Mouse (Mus musculus): Measurements from ENCODE around the gene Spata16. TPM values are rescaled to one million over a fixed set of nuclear protein-coding genes. Genes with fewer than 3 reads are reported as not detected.

Spata16 gene
- polyA plus RNA-seq, 1 experiment from 2014 or later = not detected

GRCm38 (mm10) chr3:26834178-26835050, 197.0 kb downstream of the Spata16 start:
- 64% methylated on average over 21 of the region's 21 CpGs for WGBS
- no peak overlapping the region for H3K9ac ChIP-seq (replicated peaks)
- no peaks in the 10 kb centered on the region for H3K4me1 ChIP-seq (replicated peaks)
- H3K4me3 ChIP-seq (replicated peaks) = no peak overlapping the region
- no peak overlapping the region for H3K27ac ChIP-seq
- H3K36me3 ChIP-seq = no peaks in the 10 kb centered on the region
- H3K4me2 ChIP-seq = no peak overlapping the region
- ATAC-seq (ENCODE audit: insufficient number of reproducible peaks, insufficient read depth, low FRiP score, low TSS enrichment, low read depth) = no peak
- no peaks in the 10 kb centered on the region for H3K9me3 ChIP-seq
- H3K27me3 ChIP-seq = no peaks in the 10 kb centered on the region; the same call in 1 of the 2 replicates

DNA sequence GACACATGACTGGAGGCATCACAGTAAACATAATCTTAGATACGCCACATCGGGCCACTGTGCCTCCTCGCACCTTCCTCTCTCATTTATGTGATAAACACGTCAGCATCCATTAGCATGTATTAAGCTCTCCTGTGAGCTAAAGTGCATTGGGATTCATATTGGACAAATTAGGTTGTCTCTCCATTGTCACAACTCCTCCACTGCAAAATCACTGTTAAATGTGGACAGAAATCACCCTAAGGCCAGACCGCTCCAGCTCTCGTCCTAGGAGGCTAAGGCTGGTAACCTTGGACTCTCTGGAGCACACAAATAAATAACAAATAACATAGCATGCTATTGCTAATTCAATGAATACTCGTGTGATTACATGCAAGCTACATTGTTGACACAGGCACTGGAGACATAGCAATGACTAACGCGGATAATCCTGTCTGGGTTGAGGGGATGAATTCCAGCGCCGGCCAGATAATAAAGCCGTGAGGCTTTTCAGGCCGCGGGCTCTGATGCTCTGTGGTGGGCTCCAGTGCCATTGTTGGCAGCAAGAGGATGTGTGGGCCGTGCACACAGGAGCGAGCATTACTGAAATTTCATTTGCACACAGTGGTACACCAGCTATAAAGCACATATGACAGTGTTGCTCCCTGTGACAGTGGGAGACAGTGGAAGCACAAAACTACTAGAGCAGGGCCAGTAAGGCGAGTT, 197.8 kb downstream of the Spata16 start:
- H3K4me1 ChIP-seq (replicated peaks) = no peaks in the 10 kb centered on the region
- no peak overlapping the region for H3K4me2 ChIP-seq
- 92% methylated on average over 17 of the region's 17 CpGs for WGBS
- H3K36me3 ChIP-seq = no peaks in the 10 kb centered on the region
- no peak overlapping the region for H3K4me3 ChIP-seq (replicated peaks)
- no peak for ATAC-seq (ENCODE audit: insufficient number of reproducible peaks, insufficient read depth, low FRiP score, low TSS enrichment, low read depth)
- H3K9me3 ChIP-seq = no peaks in the 10 kb centered on the region
- no peak overlapping the region for H3K9ac ChIP-seq (replicated peaks)
- H3K27me3 ChIP-seq = no peaks in the 10 kb centered on the region; the same call in 1 of the 2 replicates
- no peak overlapping the region for H3K27ac ChIP-seq

DNA sequence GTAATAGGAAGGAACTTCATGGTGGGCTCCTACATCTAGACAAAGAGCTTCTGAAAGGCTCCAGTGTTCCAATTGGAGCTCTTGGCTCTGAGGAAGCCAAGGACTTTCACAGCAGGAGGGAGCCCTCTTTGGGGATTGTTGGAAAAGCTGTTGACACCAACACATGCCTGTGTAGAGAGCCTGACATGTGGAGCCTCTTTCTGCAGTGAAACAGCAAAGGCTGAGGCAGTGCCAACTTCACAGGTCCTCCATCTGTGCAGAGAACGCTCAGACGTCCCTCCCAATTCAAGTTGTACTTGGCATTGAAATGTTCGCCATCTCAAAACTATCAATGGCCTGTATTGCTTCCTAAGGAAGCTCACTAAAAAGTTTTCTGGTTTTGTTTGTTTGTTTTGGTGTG, 207.6 kb downstream of the Spata16 start:
- H3K9me3 ChIP-seq = 0 out of 2 replicates have a peak, but pooled peaks cover 5% of the 10 kb centered on the region
- no peak for ATAC-seq (ENCODE audit: insufficient number of reproducible peaks, insufficient read depth, low FRiP score, low TSS enrichment, low read depth)
- H3K4me1 ChIP-seq (replicated peaks) = no peaks in the 10 kb centered on the region
- 94% methylated on average over 3 of the region's 3 CpGs for WGBS
- H3K27me3 ChIP-seq = no peaks in the 10 kb centered on the region
- H3K4me2 ChIP-seq = no peak overlapping the region
- no peak overlapping the region for H3K9ac ChIP-seq (replicated peaks)
- no peaks in the 10 kb centered on the region for H3K36me3 ChIP-seq
- H3K4me3 ChIP-seq (replicated peaks) = no peak overlapping the region
- H3K27ac ChIP-seq = no peak overlapping the region

- Histone ChIP-seq H3K9me3 (0 out of 2 replicates have a peak, but pooled peaks cover 5% of the 10 kb centered on the region), H3K4me1 (replicated peaks) (no peaks in the 10 kb centered on the region), H3K27ac (no peak overlapping the region), H3K9ac (replicated peaks) (no peak overlapping the region), H3K27me3 (no peaks in the 10 kb centered on the region), H3K36me3 (no peaks in the 10 kb centered on the region), H3K4me3 (replicated peaks) (no peak overlapping the region), H3K4me2 (no peak overlapping the region)
- 85% methylated on average over 5 of the region's 5 CpGs for WGBS
- ATAC-seq (ENCODE audit: insufficient number of reproducible peaks, insufficient read depth, low FRiP score, low TSS enrichment, low read depth) = no peak
These were observed 210.5 kb downstream of the Spata16 start for GRCm38 (mm10) chr3:26847935-26848334.

DNA sequence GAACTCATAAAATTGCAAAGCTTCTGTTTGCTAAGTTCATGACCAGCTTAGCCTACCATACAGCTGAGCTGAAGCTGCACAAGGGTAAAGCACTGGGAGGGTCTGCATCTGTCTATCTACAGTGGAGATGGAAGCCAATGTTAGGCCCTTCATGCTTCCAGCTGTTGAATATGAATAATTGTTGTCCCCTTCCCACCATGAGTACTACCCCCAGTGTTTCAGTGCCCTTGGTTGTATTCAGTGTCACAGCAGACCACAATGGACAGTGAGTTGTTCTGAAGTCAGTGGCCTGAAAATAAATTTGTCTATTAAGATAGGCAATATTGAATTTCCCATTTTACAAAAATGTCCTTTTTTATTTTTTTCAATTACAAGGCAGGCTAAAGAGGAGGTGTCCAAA, 212.8 kb downstream of the Spata16 start:
- Histone ChIP-seq H3K9ac (replicated peaks) (no peak overlapping the region), H3K4me1 (replicated peaks) (no peaks in the 10 kb centered on the region), H3K9me3 (0 out of 2 replicates have a peak, but pooled peaks cover 5% of the 10 kb centered on the region), H3K27me3 (no peaks in the 10 kb centered on the region), H3K27ac (no peak overlapping the region), H3K36me3 (no peaks in the 10 kb centered on the region), H3K4me2 (no peak overlapping the region), H3K4me3 (replicated peaks) (no peak overlapping the region)
- ATAC-seq (ENCODE audit: insufficient number of reproducible peaks, insufficient read depth, low FRiP score, low TSS enrichment, low read depth) = no peak

GRCm38 (mm10) chr3:26850691-26851563, 213.5 kb downstream of the Spata16 start:
- Histone ChIP-seq H3K27ac (no peak overlapping the region), H3K36me3 (no peaks in the 10 kb centered on the region), H3K9me3 (0 out of 2 replicates have a peak, but pooled peaks cover 5% of the 10 kb centered on the region), H3K4me2 (no peak overlapping the region), H3K4me1 (replicated peaks) (no peaks in the 10 kb centered on the region), H3K4me3 (replicated peaks) (no peak overlapping the region), H3K27me3 (no peaks in the 10 kb centered on the region), H3K9ac (replicated peaks) (no peak overlapping the region)
- no peak for ATAC-seq (ENCODE audit: insufficient number of reproducible peaks, insufficient read depth, low FRiP score, low TSS enrichment, low read depth)
- 70% methylated on average over 9 of the region's 9 CpGs for WGBS

DNA sequence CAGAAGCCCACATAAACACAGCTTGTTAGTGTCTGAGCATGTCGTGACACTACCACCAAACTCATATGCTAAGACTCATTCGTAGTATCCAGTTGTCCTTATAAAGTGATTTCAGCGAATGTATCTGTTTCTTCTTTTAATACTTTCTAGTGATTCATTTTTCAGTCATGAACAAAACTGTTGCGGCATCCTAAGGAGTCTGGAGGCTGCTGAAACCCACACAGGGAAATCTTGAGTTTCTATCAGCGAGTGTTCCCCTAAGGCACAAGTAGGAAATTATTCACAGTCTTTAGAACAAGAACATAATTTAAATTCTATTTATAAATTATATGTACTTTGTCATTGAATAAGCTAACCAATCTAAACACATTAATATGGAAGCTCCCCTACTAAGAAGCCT, 216.1 kb downstream of the Spata16 start:
- Histone ChIP-seq H3K9me3 (0 out of 2 replicates have a peak, but pooled peaks cover 5% of the 10 kb centered on the region), H3K4me3 (replicated peaks) (no peak overlapping the region), H3K9ac (replicated peaks) (no peak overlapping the region), H3K27me3 (no peaks in the 10 kb centered on the region), H3K4me1 (replicated peaks) (no peaks in the 10 kb centered on the region), H3K36me3 (no peaks in the 10 kb centered on the region), H3K27ac (no peak overlapping the region), H3K4me2 (no peak overlapping the region)
- ATAC-seq (ENCODE audit: insufficient number of reproducible peaks, insufficient read depth, low FRiP score, low TSS enrichment, low read depth) = no peak
- 84% methylated on average over 5 of the region's 5 CpGs for WGBS

DNA sequence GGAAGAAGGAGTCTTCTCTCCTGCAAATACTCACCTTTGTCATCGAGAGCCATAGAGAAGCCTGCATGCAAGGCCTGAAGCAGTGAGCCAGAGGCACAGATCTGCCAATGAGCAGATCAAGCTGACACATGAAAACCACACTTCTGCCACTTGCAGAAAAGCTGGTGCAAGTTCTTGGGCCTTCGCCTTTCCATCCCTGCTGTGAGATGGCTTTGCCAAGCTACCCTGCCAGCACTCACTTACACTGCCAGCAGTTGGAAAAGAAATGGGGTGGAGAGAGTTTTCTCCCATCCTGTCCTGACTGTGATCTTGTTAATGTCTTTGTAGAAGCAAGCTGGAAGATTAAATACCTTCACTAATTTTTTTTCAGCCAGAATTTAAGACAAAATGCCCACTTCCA, 237.3 kb downstream of the Spata16 start:
- WGBS = 77% methylated on average over 2 of the region's 2 CpGs
- no peaks in the 10 kb centered on the region for H3K36me3 ChIP-seq
- no peaks in the 10 kb centered on the region for H3K4me1 ChIP-seq (replicated peaks)
- H3K27me3 ChIP-seq = no peaks in the 10 kb centered on the region
- H3K9me3 ChIP-seq = no peaks in the 10 kb centered on the region
- no peak overlapping the region for H3K4me2 ChIP-seq
- no peak overlapping the region for H3K4me3 ChIP-seq (replicated peaks)
- no peak overlapping the region for H3K9ac ChIP-seq (replicated peaks)
- ATAC-seq (ENCODE audit: insufficient number of reproducible peaks, insufficient read depth, low FRiP score, low TSS enrichment, low read depth) = no peak
- no peak overlapping the region for H3K27ac ChIP-seq

DNA sequence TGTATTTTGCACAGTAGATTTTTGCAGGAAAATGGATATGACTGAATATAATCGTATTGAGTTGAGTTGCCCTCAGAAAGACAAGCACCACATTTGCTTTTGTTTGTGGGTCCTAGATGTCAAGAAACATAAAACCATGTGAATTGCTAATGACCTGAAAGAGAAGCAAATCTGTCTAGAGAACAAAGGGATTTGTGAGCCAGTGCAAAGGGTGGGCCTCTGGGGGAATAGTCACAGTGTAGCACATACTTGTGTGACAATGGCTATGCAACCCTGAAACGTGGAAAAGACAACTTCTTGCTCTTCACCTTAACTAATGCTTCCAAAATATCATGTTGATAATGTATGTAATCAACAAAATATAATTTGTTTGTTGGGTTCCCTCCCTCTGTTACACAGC, 239.9 kb downstream of the Spata16 start:
- no peak overlapping the region for H3K27ac ChIP-seq
- H3K4me3 ChIP-seq (replicated peaks) = no peak overlapping the region
- no peaks in the 10 kb centered on the region for H3K9me3 ChIP-seq
- no peaks in the 10 kb centered on the region for H3K4me1 ChIP-seq (replicated peaks)
- no peak overlapping the region for H3K4me2 ChIP-seq
- no peaks in the 10 kb centered on the region for H3K36me3 ChIP-seq
- no peak overlapping the region for H3K9ac ChIP-seq (replicated peaks)
- WGBS = 73% methylated on average over 2 of the region's 2 CpGs
- ATAC-seq (ENCODE audit: insufficient number of reproducible peaks, insufficient read depth, low FRiP score, low TSS enrichment, low read depth) = no peak
- no peaks in the 10 kb centered on the region for H3K27me3 ChIP-seq

- H3K4me3 ChIP-seq (replicated peaks) = no peak overlapping the region
- H3K36me3 ChIP-seq = no peaks in the 10 kb centered on the region
- H3K4me1 ChIP-seq (replicated peaks) = no peaks in the 10 kb centered on the region
- no peak overlapping the region for H3K4me2 ChIP-seq
- H3K9me3 ChIP-seq = no peaks in the 10 kb centered on the region
- H3K27ac ChIP-seq = no peak overlapping the region
- ATAC-seq (ENCODE audit: insufficient number of reproducible peaks, insufficient read depth, low FRiP score, low TSS enrichment, low read depth) = no peak
- 87% methylated on average over 1 of the region's 1 CpGs for WGBS
- no peak overlapping the region for H3K9ac ChIP-seq (replicated peaks)
- no peaks in the 10 kb centered on the region for H3K27me3 ChIP-seq
These were observed 279.2 kb downstream of the Spata16 start for GRCm38 (mm10) chr3:26916607-26917006.

- Histone ChIP-seq H3K9me3 (no peaks in the 10 kb centered on the region), H3K4me1 (replicated peaks) (no peaks in the 10 kb centered on the region), H3K27me3 (no peaks in the 10 kb centered on the region), H3K9ac (replicated peaks) (no peak overlapping the region), H3K27ac (no peak overlapping the region), H3K36me3 (no peaks in the 10 kb centered on the region), H3K4me2 (no peak overlapping the region), H3K4me3 (replicated peaks) (no peak overlapping the region)
- 74% methylated on average over 7 of the region's 7 CpGs for WGBS
- ATAC-seq (ENCODE audit: insufficient number of reproducible peaks, insufficient read depth, low FRiP score, low TSS enrichment, low read depth) = no peak
These were observed 283.6 kb downstream of the Spata16 start for GRCm38 (mm10) chr3:26920986-26921385.

Measured in limb, embryonic 12.5 days (tissue).